Mouse (Mus musculus): ENCODE data around the gene Dmbt1.

- TF ChIP-seq CTCF (IDR thresholded peaks at IDR 0.05; ENCODE audit: low read depth, low read length) (no peak), GATA1 (IDR thresholded peaks at IDR 0.05; ENCODE audit: borderline replicate concordance, low read length) (no peak), POLR2AphosphoS5 (IDR thresholded peaks at IDR 0.05; ENCODE audit: insufficient replicate concordance, low read depth, low read length) (no peak)
Measured at GRCm38 (mm10) chr7:131031755-131032154, at the start of gene Dmbt1.
